Comparison of ENCODE assay signal across 8 mouse cellular contexts in the genomic region with DNA sequence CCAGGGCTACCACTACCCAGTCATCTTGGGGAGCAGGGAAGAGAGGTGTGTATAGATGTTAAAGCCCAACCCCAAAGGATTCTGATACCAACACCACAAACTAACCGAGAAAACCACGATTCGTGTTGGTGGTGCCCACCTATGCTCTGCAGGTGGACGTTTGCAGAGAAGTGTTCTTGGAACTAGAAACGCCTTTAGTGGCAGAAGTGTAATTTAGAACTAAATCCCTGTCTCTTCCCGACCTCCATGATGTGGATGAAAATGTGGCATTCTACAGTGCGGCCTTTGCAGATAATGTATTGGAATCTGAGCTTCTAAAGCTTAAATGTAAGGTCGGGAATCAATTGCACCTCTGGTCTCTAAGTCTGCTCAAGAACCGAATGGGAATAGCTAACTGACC. TPM values are rescaled to one million over a fixed set of nuclear protein-coding genes. Genes with fewer than 3 reads are reported as not detected.
DNase-seq lines count a peak whose midpoint lies in the region; ATAC-seq and TF ChIP-seq lines count a peak whose summit lies in the region.

No protein-coding gene starts in this region.

- peaks cover 6% of the 10 kb centered on the region; the same call in 1 of the 2 replicates for H3K4me1 ChIP-seq in lung, adult 2 months (ENCODE audit: control insufficient read depth, insufficient read depth, low read length)
- peaks cover 27% of the 10 kb centered on the region for H3K4me1 ChIP-seq in embryonic facial prominence, embryonic 10.5 days
- peaks cover 11% of the 10 kb centered on the region for H3K4me1 ChIP-seq in hindbrain, embryonic 16.5 days (ENCODE audit: control insufficient read depth, insufficient read depth, low read depth, low read length)
- peaks cover 6% of the 10 kb centered on the region; the same call in 1 of the 2 replicates for H3K4me1 ChIP-seq in midbrain, postnatal 0 days (ENCODE audit: insufficient read depth, low read length)

- peak overlapping the region; percentile 86 for H3K9ac ChIP-seq in hindbrain, embryonic 16.5 days (ENCODE audit: low read depth, low read length)
- H3K9ac ChIP-seq in midbrain, postnatal 0 days (replicated peaks; ENCODE audit: low read length, poor library complexity, severe bottlenecking), result peak overlapping the region; percentile 78

- no peak; the same call in 1 of the 2 replicates for ATAC-seq in hindbrain, embryonic 16.5 days
- ATAC-seq in midbrain, postnatal 0 days (ENCODE audit: low FRiP score), result peak; percentile 18; the same call in 1 of the 2 replicates
- no peak for ATAC-seq in activated CD4-positive, CD25-positive, alpha-beta regulatory T cell, adult 4 months

- TF ChIP-seq POLR2A in lung, adult 2 months (IDR thresholded peaks at IDR 0.05; ENCODE audit: borderline replicate concordance, extremely low read depth, low read depth, low read length), result no peak

- H3K27me3 ChIP-seq in embryonic facial prominence, embryonic 10.5 days (replicated peaks; ENCODE audit: low read depth, poor library complexity, severe bottlenecking), result peaks cover 45% of the 10 kb centered on the region
- no peaks in the 10 kb centered on the region for H3K27me3 ChIP-seq in hindbrain, embryonic 16.5 days (replicated peaks; ENCODE audit: control insufficient read depth, insufficient read depth, low read length)
- no peaks in the 10 kb centered on the region for H3K27me3 ChIP-seq in midbrain, postnatal 0 days (ENCODE audit: insufficient read depth, low read length)

- WGBS in lung, adult 2 months, result 31% methylated on average over 9 of the region's 9 CpGs
- WGBS in embryonic facial prominence, embryonic 10.5 days, result 27% methylated on average over 9 of the region's 9 CpGs
- WGBS in hindbrain, embryonic 16.5 days, result 28% methylated on average over 9 of the region's 9 CpGs
- 13% methylated on average over 9 of the region's 9 CpGs for WGBS in midbrain, postnatal 0 days

- TF ChIP-seq CTCF in lung, adult 2 months (IDR thresholded peaks at IDR 0.05; ENCODE audit: insufficient read depth, low read length), result no peak
- no peak for TF ChIP-seq CTCF in midbrain, postnatal 0 days (IDR thresholded peaks at IDR 0.05)

- H3K4me3 ChIP-seq in lung, adult 2 months (replicated peaks; ENCODE audit: extremely low read depth, low read depth, low read length), result peak overlapping the region; percentile 79
- peak overlapping the region; percentile 84 for H3K4me3 ChIP-seq in embryonic facial prominence, embryonic 10.5 days
- peak overlapping the region; percentile 83 for H3K4me3 ChIP-seq in hindbrain, embryonic 16.5 days (ENCODE audit: low read length)
- peak overlapping the region; percentile 94 for H3K4me3 ChIP-seq in midbrain, postnatal 0 days (ENCODE audit: low read depth, low read length)

- peak overlapping the region; percentile 75 for H3K4me2 ChIP-seq in hindbrain, embryonic 16.5 days (ENCODE audit: low read length)
- H3K4me2 ChIP-seq in midbrain, postnatal 0 days (ENCODE audit: low read depth, low read length, poor library complexity, severe bottlenecking), result peak overlapping the region; percentile 87

- no peaks in the 10 kb centered on the region for H3K36me3 ChIP-seq in embryonic facial prominence, embryonic 10.5 days (replicated peaks)
- H3K36me3 ChIP-seq in hindbrain, embryonic 16.5 days (ENCODE audit: control insufficient read depth, insufficient read depth, low read length), result no peaks in the 10 kb centered on the region
- 0 out of 2 replicates have a peak, but pooled peaks cover 2% of the 10 kb centered on the region for H3K36me3 ChIP-seq in midbrain, postnatal 0 days (ENCODE audit: insufficient read depth, low read length)

- no peaks in the 10 kb centered on the region for H3K9me3 ChIP-seq in embryonic facial prominence, embryonic 10.5 days
- H3K9me3 ChIP-seq in hindbrain, embryonic 16.5 days (ENCODE audit: control insufficient read depth, low read length), result no peaks in the 10 kb centered on the region
- no peaks in the 10 kb centered on the region for H3K9me3 ChIP-seq in midbrain, postnatal 0 days (ENCODE audit: low read length)

- no peak overlapping the region for H3K27ac ChIP-seq in embryonic facial prominence, embryonic 10.5 days (replicated peaks)
- H3K27ac ChIP-seq in hindbrain, embryonic 16.5 days (ENCODE audit: low read depth, low read length), result no peak overlapping the region
- H3K27ac ChIP-seq in midbrain, postnatal 0 days (ENCODE audit: low read depth, low read length), result peak overlapping the region; percentile 71

- no peak for DNase-seq in lung, adult 2 months
- no peak for DNase-seq in lung, postnatal 14 days
- DNase-seq in embryonic facial prominence, embryonic 10.5 days (ENCODE audit: low spot score), result no peak
- no peak for DNase-seq in midbrain, postnatal 0 days (ENCODE audit: low spot score)
- DNase-seq in left cerebral cortex, adult 18-20 months (ENCODE audit: low spot score in 2 of 2), result no peak
- no peak for DNase-seq in adrenal gland, adult (ENCODE audit: inconsistent age in 2 of 2, low spot score in 1 of 2)

RNA-seq across cellular contexts. Expression of a gene that starts 7.8 kb away (rescaled TPM):
- polyA plus RNA-seq in lung, adult 2 months (2012; rRNA removed), result 12.6 and 19.1 TPM in 2 replicates
- 5.4 and 6.0 TPM in 2 replicates for polyA plus RNA-seq in embryonic facial prominence, embryonic 10.5 days (2016; fragmentation: Nextera tagmentation; extraction: Ambion mirVana)
- polyA plus RNA-seq in hindbrain, embryonic 16.5 days (2015; fragmentation: Nextera tagmentation; extraction: Ambion mirVana), result 29.3 and 30.0 TPM in 2 replicates
- 28.0 and 35.3 TPM in 2 replicates for total RNA-seq in midbrain, postnatal 0 days (2014; rRNA removed)
- polyA plus RNA-seq in midbrain, postnatal 0 days (2015; fragmentation: Nextera tagmentation; extraction: Ambion mirVana), result 21.4 and 24.1 TPM in 2 replicates
- total RNA-seq in left cerebral cortex, adult 18-20 months (2021), result 10 to 100 TPM; 33.6 to 34.1 TPM
- 1 to 10 TPM in 1 of 2 experiments, under 1 TPM in 1; 0.61 to 3.5 TPM for polyA plus RNA-seq in activated CD4-positive, CD25-positive, alpha-beta regulatory T cell, adult 4 months (2017; shearing (Covaris generic))
